Mouse (Mus musculus) induced T-regulatory cell, adult 2 months (primary cell): ENCODE data around the gene Adprh.

Source experiments
- DNase-seq: peaks from one replicate; pipeline ENCODE4 v3.0.0-alpha.2; 2012; ENCODE audit warnings: low read depth

Gene Adprh

DNA sequence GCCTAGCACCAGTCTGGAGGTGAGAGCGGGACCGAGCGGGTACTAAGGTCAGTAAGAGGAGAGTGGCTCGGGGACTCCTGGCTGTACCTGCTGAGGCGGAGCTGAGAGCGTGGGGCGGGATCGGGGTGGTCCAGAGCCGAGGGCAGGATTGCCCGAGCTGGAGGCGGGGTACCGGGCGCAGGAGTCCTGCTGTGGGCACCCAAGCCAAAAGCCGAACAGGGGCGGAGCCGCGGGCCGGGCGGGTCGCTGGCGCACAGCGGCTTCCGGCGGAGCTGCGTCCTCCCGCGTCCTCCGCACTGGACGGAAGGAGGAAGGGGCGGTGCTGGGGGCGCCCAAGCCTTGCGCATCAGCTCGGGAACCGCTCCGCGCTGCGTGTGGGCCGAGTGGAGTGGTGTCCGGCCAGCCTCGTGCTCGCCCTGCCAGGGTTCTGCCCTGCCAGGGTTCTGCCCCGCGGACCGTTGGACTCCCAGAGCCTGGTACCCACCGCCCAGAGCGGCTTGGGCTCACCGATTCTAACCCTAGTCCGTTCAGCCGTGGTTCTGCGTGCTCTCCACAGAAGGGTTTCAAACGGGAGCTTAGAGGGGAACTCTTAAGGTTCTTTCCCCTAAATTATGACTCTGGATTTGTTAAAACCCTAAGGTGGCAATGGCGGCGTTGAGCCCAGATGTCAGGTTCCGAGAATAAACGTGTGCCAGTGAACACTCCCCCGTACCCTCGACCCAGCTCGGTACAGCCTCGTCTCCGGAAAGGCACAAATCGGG, at the start of gene Adprh:
Adprh (minus strand) TSS at position 262 of the 761 bp plus-strand sequence.
- peak; percentile 90 for DNase-seq

DNA sequence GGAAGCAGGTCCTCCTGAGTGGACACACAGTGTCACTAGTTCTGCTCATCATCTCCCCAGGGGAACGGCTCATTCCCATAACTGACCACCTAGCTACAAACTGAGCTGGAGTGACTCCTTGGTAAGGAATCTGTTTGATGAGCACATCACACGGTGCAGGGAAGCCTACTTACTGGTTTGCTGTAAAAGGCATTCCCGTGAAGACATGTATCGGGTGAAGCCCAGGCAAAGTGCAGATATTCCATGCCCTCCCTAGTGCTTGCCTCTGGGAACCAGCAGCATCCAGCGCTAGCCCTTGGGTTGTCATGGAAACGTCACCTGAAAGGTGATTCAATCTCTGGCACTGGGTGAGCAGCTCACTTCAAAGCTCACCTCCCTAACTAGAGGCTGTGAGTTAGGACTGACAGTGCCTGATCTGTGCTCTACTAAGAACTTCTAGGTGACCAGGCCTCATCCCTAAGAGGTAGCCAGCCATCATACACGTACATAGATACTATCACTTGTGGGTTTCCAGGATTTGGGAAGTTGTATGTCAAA, 44.2 kb upstream of the Adprh start:
- DNase-seq: no peak

DNA sequence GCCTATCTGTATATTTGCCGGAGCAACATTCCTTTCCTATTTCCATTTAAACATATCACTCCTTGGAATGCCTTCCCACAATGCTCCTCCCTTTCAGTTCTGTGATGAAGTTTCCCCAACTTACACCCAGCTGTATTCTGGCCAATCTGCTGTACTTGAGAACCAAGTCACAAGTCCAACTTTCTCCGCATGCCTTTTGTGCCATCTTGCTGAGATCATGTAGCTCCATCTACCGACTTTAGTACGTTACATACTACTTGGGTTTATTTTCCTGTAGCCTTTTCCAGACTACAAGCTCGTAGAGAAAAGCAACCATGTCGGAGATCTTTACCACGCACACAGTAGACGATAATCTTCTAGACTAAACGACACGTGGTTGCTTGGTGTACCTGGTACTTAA, 41.4 kb upstream of the Adprh start:
- no peak for DNase-seq

DNA sequence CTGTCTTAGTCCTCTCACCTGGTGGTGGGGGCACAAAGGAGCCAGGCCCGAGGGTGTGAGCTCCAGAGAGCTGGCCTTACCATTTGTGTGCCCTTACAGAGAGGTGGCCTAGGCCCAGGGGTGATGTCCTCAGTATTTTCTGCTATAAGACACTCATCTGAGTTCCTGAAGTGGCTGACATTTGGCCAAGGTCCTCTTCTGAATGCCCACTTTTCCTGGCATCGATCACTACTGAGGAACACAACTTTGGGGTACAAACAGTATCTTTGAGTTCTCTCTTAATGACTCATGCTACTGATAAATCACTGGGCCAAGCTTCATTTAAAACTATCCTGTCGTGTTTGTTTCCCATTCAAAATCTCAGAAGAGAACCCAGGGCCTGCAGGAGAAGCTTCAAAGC, 40.0 kb upstream of the Adprh start:
- DNase-seq: no peak

DNA sequence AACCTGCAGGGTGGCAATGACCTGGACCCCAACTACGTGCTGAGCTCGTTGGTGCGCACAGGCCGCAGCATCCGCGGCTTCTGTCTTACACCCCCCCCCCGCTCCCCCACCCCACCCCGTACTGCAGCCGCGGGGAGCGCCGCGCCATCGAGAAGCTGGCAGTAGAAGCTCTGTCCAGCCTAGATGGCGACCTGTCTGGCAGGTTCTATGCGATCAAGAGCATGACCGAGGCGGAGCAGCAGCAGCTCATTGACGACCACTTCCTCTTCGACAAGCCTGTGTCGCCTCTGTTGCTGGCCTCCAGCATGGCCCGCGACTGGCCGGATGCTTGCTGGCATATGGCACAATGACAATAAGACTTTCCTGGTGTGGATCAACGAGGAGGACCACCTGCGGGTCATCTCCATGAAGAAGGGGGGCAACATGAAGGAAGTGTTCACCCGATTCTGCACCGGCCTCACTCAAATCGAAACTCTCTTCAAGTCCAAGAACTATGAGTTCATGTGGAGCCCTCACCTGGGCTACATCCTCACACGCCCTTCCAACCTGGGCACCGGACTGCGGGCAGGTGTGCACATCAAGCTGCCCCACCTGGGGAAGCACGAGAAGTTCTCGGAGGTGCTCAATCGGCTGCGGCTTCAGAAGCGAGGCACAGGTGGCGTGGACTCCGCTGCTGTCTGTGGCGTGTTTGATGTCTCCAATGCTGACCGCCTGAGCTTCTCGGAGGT, 31.2 kb upstream of the Adprh start:
- DNase-seq: peak; percentile 47

DNA sequence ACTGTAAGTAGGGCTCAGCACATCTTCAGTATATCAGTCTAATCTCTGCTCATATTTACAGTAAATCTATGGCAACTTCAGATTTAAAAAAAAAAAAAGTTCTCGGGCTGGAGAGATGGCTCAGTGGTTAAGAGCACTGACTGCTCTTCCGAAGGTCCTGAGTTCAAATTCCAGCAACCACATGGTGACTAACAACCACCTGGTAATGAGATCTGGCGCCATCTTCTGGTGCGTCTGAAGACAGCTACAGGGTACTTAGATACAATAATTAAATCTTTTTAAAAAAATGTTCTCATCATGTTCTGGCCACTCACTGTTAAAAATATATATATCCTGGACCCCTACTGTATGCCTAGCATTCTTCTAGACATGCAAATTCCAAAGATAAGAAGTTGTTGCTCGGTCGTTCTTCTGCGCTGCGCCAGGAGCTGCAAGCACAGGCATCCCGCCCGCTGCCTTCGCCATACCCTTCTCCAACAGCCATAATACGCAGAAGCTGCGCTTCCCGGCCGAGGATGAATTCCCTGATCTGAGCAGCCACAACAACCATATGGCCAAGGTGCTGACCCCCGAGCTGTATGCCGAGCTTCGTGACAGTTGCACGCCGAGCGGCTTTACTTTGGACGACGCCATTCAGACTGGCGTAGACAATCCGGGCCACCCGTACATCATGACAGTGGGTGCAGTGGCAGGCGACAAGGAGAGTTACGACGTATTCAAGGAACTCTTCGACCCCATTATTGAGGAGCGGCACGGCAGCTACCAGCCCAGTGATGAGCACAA, 30.5 kb upstream of the Adprh start:
- DNase-seq: peak; percentile 80

DNA sequence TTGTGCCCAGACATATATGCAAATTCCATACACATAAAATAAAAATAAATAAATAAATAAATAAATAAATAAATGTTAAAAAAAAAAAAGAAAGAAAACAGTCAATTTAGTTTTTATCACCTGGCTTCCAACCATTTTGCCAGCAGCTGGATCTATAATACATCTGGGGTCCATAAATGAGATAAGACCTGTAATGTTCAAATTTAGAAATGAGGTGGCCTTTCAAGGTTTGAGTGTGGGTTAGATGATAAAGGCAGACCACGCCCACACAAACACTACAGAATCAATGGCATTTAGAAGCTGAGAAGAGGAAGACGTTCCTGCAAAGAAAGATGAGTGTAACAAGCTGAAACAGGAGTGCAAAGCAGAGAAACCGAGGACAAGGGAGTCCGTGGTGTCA, 28.8 kb upstream of the Adprh start:
- DNase-seq: no peak

DNA sequence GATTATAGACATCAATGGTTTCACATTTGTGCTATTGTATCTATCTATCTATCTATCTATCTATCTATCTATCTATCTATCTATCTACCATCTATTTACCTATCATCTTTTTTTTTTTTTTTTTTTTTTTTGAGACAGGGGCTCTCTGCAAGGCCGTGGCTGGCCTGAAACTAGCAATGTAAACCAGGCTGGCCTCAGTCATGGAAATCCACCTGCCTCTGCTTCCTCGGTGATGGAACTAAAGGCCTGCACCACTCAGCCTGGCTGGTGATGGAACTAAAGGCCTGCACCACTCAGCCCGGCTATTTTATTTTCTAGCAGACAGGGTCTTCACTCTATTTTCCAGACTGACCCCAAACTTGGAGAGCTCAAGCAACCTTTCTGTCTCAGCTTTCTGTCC, 25.8 kb upstream of the Adprh start:
- no peak for DNase-seq

DNA sequence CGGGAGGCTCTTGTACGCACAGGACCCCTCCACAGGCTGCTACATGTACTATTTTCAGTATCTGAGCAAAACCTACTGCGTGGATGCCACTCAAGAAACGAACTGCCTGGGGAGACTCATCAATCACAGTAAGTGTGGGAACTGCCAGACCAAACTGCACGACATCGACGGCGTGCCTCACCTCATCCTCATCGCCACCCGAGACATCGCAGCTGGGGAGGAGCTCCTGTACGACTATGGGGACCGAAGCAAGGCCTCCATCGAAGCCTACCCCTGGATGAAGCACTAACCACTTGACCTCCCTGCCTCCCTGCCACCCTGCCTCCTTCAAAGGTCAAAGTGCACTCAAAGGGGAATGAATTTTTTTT, 24.7 kb upstream of the Adprh start:
- DNase-seq: peak; percentile 26

DNA sequence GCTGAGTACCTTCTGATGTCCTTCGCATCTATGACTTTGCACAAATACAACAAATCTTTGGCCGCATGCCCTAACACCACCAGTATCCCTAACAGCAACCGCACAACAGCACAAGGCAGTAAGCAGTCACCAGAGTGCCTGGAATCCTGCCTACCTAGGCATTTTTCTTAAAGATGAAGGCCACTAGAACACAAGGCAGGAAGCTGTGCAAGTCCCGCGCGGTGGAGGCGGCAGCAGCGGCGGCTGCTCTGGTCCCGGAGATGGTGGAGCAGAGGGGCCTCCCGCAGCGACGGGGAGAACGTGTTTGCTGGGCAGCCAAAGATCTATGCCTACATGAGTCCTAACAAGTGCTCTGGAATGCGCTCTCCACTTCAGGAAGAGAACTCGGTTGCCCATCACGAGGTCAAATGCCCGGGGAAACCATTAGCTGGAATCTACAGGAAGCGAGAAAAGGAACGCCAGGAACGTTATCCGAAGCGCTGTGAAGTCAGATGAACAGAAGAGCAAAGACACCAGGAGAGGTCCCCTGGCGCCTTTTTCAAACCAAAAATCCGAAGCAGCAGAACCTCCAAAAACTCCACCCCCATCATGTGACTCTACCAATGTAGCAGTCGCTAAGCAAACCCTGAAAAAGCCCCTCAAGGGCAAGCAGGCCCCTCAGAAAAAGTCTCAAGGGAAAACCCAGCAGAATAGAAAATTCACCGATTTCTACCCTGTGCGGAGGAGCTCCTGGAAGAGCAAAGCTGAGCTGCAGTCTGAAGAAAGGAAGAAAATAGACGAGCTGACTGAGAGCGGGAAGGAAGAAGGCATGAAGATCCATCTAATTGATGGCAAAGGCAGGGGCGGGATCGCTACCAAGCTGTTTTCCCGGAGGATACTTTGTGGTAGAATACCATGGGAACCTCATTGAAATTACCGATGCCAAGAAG, 24.1 kb upstream of the Adprh start:
- peak; percentile 73 for DNase-seq

DNA sequence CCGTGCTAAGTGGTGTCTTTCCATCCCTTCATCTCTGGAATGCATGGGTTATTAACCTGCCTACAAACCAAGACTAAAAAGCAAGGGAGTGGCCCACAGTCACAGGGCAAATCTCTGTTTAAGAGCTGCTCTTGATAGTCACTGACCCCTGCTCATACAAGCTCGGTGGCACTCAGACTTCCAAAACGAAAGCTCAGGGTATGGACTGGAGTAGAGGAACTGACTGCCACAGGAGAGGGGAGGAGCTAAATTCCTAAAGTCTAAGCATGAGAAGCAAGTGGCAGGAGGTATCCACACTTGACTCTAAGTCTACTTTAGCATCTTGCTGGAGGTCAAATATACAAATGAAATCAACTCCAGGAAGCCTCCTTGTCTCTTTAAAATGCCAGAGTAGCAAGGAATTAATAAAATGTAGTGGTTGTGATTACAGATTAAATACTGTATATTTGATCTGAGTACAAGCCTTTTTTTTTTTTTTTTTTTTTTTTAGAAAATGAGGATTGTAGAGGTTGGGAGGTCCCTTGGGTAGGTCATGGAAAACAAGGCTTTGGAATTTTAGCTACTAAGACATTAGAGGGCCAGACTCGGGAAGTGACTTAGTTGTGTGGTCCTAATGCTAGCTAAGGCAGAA, 23.3 kb upstream of the Adprh start:
- DNase-seq: peak; percentile 40

DNA sequence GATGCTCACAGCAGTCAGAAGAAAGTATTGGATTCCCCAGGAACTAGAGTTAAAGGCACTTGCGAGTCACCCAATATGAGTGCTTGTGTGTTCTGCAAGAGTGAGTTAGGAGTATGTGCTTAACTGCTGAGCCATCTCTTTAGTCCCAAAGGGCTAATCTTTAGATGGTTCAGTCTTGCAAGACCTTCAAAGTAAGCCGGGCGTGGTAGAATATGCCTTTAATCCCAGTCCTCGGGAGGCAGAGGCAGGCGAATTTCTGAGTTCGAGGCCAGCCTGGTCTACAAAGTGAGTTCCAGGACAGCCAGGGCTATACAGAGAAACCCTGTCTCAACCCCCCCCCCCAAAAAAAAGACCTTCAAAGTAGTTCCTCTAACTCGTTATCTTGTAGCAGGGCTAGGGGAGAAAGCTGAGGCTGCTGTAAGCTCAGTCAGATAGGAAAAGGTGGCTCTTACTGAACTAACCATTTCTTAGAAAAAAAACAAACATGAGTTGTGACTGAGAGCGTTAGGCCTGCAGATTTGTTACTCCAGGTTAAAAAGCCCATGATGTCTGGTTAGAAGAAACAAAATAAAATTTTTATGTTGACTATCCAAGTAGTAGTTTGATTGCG, 22.3 kb upstream of the Adprh start:
- DNase-seq: no peak

DNA sequence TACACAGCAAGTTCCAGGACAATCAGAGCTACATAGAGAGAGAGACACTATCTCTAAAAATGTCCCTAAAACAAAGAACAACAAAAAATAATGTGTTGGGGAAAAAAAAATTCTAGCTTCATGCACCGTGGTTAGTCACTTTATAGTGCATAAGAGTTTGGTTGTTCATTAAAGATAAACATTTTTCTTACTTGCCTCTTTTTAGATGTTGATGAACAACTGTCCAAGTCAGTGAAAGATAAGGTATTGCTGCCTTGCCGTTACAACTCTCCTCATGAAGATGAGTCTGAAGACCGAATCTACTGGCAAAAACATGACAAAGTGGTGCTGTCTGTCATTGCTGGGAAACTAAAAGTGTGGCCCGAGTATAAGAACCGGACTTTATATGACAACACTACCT, 21.2 kb upstream of the Adprh start:
- DNase-seq: no peak

DNA sequence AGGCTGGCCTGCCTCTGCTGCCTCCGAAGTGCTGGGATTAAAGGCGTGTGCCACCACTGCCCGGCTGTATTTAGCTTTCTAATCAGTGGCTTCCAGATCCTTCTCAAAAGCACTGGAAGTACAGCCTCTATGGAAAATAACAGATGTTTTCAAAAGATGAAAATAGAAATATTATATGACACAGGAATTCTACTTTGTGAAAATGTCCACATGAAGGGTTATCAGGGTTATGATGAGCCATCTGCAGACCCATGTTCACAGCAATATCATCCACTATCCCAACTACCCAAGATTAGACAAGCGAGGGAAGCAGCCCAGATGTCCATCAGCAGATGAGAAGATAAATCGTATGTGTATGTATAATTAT, 20.0 kb upstream of the Adprh start:
- no peak for DNase-seq

DNA sequence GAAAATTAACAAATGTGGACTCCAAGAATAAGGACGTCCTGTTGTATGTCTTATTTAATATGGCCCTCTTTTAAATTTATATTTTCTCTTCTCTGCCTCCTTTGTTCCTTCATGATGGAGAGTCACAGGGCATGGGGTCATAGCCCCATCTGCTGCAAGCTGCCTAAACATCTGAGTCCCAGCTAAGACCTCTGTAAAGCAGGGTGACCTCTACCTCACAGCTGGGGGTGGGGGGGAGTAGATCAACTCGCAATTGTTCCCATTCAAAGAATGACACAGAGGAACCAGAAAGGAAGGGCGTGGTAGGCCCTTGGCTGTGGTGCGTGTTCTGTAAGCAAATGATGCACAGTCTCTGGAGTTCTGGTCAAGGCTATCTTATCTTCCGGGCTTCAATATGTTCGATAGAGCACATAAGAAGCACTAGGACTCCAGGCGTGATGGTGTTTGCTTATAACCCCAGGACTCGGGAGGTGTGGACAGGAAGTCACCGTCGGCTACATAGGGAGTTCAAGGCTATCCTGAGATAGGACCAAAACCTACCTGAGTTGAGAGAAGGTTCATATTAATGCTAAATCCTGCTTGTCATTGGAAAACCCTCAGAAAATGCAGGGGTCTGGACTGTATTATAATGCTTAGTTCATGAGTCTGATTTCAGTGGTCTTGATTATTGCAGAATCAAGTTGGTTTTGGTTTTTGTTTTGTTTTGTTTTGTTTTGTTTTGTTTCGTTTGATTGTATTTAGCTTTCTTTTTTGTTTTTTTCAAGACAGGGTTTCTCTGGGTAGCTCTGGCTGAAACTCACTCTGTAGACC, 19.4 kb upstream of the Adprh start:
- DNase-seq: no peak

DNA sequence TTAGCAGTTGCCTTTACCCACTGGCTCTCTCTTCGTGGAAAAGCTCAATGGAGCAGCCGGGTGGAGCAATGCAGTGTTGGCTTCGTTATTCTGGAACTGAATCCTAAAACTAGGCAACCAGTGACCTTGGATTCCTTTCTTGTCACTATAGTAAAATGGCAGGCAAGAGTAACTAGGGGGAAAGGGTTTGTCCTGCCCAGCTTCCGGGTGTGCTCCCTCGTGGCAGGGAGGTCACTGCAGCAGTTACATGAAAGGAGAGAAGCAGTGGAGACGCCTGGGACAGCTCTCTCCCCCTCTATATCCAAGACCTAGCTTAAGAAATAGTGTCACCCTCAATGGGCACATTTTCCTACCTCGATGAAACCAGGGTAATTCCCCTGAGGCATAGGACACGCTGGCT, 16.9 kb upstream of the Adprh start:
- no peak for DNase-seq

DNA sequence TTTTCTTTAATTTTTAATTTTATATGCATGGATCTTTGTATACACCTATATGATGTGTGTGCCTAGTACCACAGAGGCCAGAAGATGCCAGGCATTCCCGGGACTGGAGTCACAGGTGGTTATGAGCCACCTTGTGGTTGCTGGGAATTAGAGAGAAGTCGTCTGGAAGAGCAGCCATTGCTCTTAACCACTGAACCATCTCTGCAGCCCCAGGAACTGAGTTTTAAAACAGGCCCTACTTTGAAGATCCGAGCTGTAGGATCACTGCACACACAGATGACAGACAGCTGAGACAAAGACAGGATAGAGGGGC, 16.2 kb upstream of the Adprh start:
- DNase-seq: no peak

DNA sequence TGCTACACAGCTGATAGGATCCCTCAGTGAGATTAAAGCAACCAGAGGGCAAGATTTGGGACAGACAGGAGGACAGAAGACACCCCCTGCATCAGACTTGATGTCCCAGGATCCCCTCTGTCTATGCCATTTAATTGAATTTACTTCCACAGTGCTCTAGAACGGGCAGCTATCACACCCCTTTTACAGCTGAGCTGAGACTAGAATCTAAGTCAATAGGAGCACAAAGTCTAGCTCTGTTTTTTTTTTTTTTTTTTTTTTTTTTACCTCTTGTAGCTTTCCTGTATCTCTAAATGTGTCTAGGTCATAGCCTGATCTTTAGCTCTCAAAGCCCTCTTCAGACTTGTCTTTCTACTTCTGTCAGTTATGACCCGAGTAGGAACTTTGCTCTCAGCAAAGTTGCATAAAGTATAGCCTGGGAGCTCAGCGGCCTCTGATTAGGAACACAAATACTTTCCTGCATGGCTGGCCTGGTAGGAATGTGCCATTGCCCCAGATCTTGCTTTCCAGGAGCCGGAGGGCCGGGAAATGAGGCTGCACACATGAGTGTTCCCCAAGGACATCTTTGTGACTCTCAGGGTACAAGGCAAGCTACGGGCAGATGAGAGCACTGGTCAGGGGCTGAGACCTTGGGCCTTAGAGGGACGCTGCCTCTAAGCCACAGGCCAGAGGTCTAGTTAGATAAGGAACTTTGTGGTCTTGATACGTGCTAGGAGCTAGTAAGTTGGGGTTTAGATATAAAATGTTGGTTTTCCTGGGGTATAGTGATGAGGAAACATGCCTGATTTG, 15.6 kb upstream of the Adprh start:
- DNase-seq: no peak
